Mouse (Mus musculus) liver, embryonic 16.5 days (tissue): ENCODE results near the gene Emsy. TPM values are rescaled to one million over a fixed set of nuclear protein-coding genes. Genes with fewer than 3 reads are reported as not detected.

Experiments
- ATAC-seq: fragments of 200-750 bp; cut with Nextera tagmentation; 2 replicates; pipeline ENCODE4 v1.8.0; 2017; ENCODE audit warnings: low read depth, mild to moderate bottlenecking, moderate number of reproducible peaks, moderate library complexity
- H3K27ac ChIP-seq: fragments of 300-500 bp; sonication (generic); 2 replicates; pipeline ENCODE4 v1.5.1; 2014; ENCODE audit warnings: mild to moderate bottlenecking, low read length
- H3K27me3 ChIP-seq: fragments of 300-500 bp; sonication (generic); 2 replicates; pipeline ENCODE4 v1.6.1; 2014; ENCODE audit warnings: low read depth, low read length, mixed read lengths; ENCODE audit not compliant: control insufficient read depth, insufficient read depth
- H3K36me3 ChIP-seq: fragments of 300-500 bp; sonication (generic); 2 replicates; pipeline ENCODE4 v1.6.1; 2014; ENCODE audit warnings: mild to moderate bottlenecking; ENCODE audit not compliant: control insufficient read depth, insufficient read depth
- H3K4me1 ChIP-seq: fragments of 300-500 bp; sonication (generic); 2 replicates; pipeline ENCODE4 v1.6.1; 2014; ENCODE audit warnings: low read depth, low read length, mixed read lengths; ENCODE audit not compliant: control insufficient read depth
- H3K4me2 ChIP-seq: fragments of 300-500 bp; sonication (generic); 2 replicates; pipeline ENCODE4 v1.6.1; 2014; ENCODE audit warnings: low read depth, low read length, mixed read lengths
- H3K4me3 ChIP-seq: fragments of 300-500 bp; sonication (generic); 2 replicates; pipeline ENCODE4 v1.5.1; 2014; ENCODE audit warnings: low read depth, mild to moderate bottlenecking, low read length
- H3K9ac ChIP-seq: fragments of 300-500 bp; sonication (generic); 2 replicates; pipeline ENCODE4 v1.6.1; 2014; ENCODE audit warnings: low read depth, low read length
- H3K9me3 ChIP-seq: fragments of 300-500 bp; sonication (generic); replicated peaks from 2 replicates; pipeline ENCODE4 v1.6.1; 2016; ENCODE audit warnings: low read length; ENCODE audit not compliant: control insufficient read depth
- WGBS: fragments of 180-500 bp; shearing (Covaris S2); extraction: QIAGEN DNeasy Blood & Tissue Kit; methylation state at CpG from one replicate; pipeline ENCODE4 v1.1.7; 2014; ENCODE audit not compliant: insufficient replicate concordance; 5-methylcytosine and 5-hydroxymethylcytosine counted together
- polyA plus RNA-seq: library from polyadenylated mRNA; unstranded; fragments of >200 nt; fragmentation: Nextera tagmentation; extraction: Ambion mirVana; gene quantifications from 2 replicates; pipeline ENCODE4 v1.2.1, GENCODE M21; 2015

Gene Emsy
- polyA plus RNA-seq, 1 experiment from 2014 or later, result 7.4 TPM

- no peak overlapping the region for H3K4me3 ChIP-seq
- ATAC-seq, result no peak
- H3K36me3 ChIP-seq, result no peaks in the 10 kb centered on the region
- no peaks in the 10 kb centered on the region for H3K27me3 ChIP-seq
- no peak overlapping the region for H3K27ac ChIP-seq
- H3K9me3 ChIP-seq, result no peaks in the 10 kb centered on the region
- H3K9ac ChIP-seq, result no peak overlapping the region
- H3K4me1 ChIP-seq, result no peaks in the 10 kb centered on the region; the same call in 1 of the 2 replicates
- WGBS, result 29% methylated on average over 4 of the region's 4 CpGs
- no peak overlapping the region for H3K4me2 ChIP-seq
Measured at GRCm38 (mm10) chr7:98674344-98674743, 17.8 kb upstream of the Emsy start.

- no peak overlapping the region for H3K4me3 ChIP-seq
- H3K27ac ChIP-seq, result no peak overlapping the region
- H3K36me3 ChIP-seq, result no peaks in the 10 kb centered on the region
- no peak overlapping the region for H3K9ac ChIP-seq
- no peak for ATAC-seq
- H3K27me3 ChIP-seq, result no peaks in the 10 kb centered on the region
- no peaks in the 10 kb centered on the region; the same call in 1 of the 2 replicates for H3K4me1 ChIP-seq
- no peaks in the 10 kb centered on the region for H3K9me3 ChIP-seq
- H3K4me2 ChIP-seq, result no peak overlapping the region
- whole genome bisulfite sequencing, result 51% methylated on average over 11 of the region's 11 CpGs
Measured at GRCm38 (mm10) chr7:98672241-98672955, 15.8 kb upstream of the Emsy start.

- H3K4me1 ChIP-seq, result no peaks in the 10 kb centered on the region; the same call in 1 of the 2 replicates
- no peak overlapping the region for H3K27ac ChIP-seq
- no peak overlapping the region for H3K4me3 ChIP-seq
- 43% methylated on average over 9 of the region's 9 CpGs for WGBS
- H3K36me3 ChIP-seq, result no peaks in the 10 kb centered on the region
- no peak overlapping the region for H3K9ac ChIP-seq
- ATAC-seq, result no peak
- H3K9me3 ChIP-seq, result no peaks in the 10 kb centered on the region
- H3K4me2 ChIP-seq, result no peak overlapping the region
- no peaks in the 10 kb centered on the region for H3K27me3 ChIP-seq
Measured at GRCm38 (mm10) chr7:98671416-98671815, 14.8 kb upstream of the Emsy start.

GRCm38 (mm10) chr7:98670831-98671230 is 14.2 kb upstream of the Emsy start:
- Histone ChIP-seq H3K27ac (no peak overlapping the region), H3K9me3 (no peaks in the 10 kb centered on the region), H3K27me3 (no peaks in the 10 kb centered on the region), H3K4me3 (no peak overlapping the region), H3K4me1 (no peaks in the 10 kb centered on the region; the same call in 1 of the 2 replicates), H3K4me2 (no peak overlapping the region), H3K36me3 (no peaks in the 10 kb centered on the region), H3K9ac (no peak overlapping the region)
- no peak for ATAC-seq
- 55% methylated on average over 4 of the region's 4 CpGs for WGBS

- 64% methylated on average over 6 of the region's 6 CpGs for WGBS
- ATAC-seq, result no peak
- H3K4me3 ChIP-seq, result no peak overlapping the region
Measured at GRCm38 (mm10) chr7:98667956-98668746, 11.6 kb upstream of the Emsy start.

GRCm38 (mm10) chr7:98665726-98666125 is 9.1 kb upstream of the Emsy start:
- no peak overlapping the region for H3K27ac ChIP-seq
- H3K36me3 ChIP-seq, result no peaks in the 10 kb centered on the region
- 61% methylated on average over 6 of the region's 6 CpGs for WGBS
- H3K4me1 ChIP-seq, result no peaks in the 10 kb centered on the region
- no peaks in the 10 kb centered on the region for H3K27me3 ChIP-seq
- H3K4me2 ChIP-seq, result no peak overlapping the region
- H3K9me3 ChIP-seq, result no peaks in the 10 kb centered on the region
- ATAC-seq, result no peak
- H3K4me3 ChIP-seq, result no peak overlapping the region
- no peak overlapping the region for H3K9ac ChIP-seq

More at GRCm38 (mm10) chr7:98667956-98668746, 11.6 kb upstream of the Emsy start:
- Histone ChIP-seq H3K4me2 (no peak overlapping the region), H3K27ac (no peak overlapping the region), H3K9me3 (no peaks in the 10 kb centered on the region), H3K36me3 (no peaks in the 10 kb centered on the region), H3K27me3 (no peaks in the 10 kb centered on the region), H3K9ac (no peak overlapping the region), H3K4me1 (no peaks in the 10 kb centered on the region; the same call in 1 of the 2 replicates)

- H3K4me3 ChIP-seq, result no peak overlapping the region
- no peak for ATAC-seq
- no peak overlapping the region for H3K9ac ChIP-seq
- no peaks in the 10 kb centered on the region for H3K4me1 ChIP-seq
- no peaks in the 10 kb centered on the region for H3K27me3 ChIP-seq
- H3K9me3 ChIP-seq, result no peaks in the 10 kb centered on the region
- no peaks in the 10 kb centered on the region for H3K36me3 ChIP-seq
- H3K4me2 ChIP-seq, result no peak overlapping the region
- H3K27ac ChIP-seq, result no peak overlapping the region
- 69% methylated on average over 5 of the region's 5 CpGs for WGBS
Measured at GRCm38 (mm10) chr7:98665166-98665565, 8.6 kb upstream of the Emsy start.

- H3K9ac ChIP-seq, result peak overlapping the region; percentile 89
- no peaks in the 10 kb centered on the region for H3K9me3 ChIP-seq
- no peaks in the 10 kb centered on the region for H3K27me3 ChIP-seq
- under 1% methylated on average over 64 of the region's 74 CpGs for WGBS
- peak; percentile 58 for ATAC-seq
- peaks cover 15% of the 10 kb centered on the region for H3K4me1 ChIP-seq
- H3K27ac ChIP-seq, result peak overlapping the region; percentile 92
- peak overlapping the region; percentile 94 for H3K4me2 ChIP-seq
- peaks cover 10% of the 10 kb centered on the region for H3K36me3 ChIP-seq
- peak overlapping the region; percentile 99 for H3K4me3 ChIP-seq
Measured at GRCm38 (mm10) chr7:98655681-98656530, 677 bp downstream of the Emsy start.
